Mouse (Mus musculus) erythroblast, adult 5-6 weeks (primary cell): ENCODE measurements at regions not wholly inside any gene's neighbourhood (a gene's known extent, or its start where the extent isn't known, plus 50 kb on each side); places are given as distances from the start of the nearest gene placed in this dataset.
"Not testable (repeated sequence)": the region's sequence is repeated elsewhere in the genome, so short reads cannot be mapped to it uniquely, and the experiment has no call there.

Experiments used
- ATAC-seq: replicated peaks from 2 replicates; pipeline ENCODE4 v1.8.0; 2016; ENCODE audit warnings: moderate number of reproducible peaks, mild to moderate bottlenecking, moderate TSS enrichment, inconsistent platforms; ENCODE audit not compliant: poor library complexity, low FRiP score, severe bottlenecking

DNA sequence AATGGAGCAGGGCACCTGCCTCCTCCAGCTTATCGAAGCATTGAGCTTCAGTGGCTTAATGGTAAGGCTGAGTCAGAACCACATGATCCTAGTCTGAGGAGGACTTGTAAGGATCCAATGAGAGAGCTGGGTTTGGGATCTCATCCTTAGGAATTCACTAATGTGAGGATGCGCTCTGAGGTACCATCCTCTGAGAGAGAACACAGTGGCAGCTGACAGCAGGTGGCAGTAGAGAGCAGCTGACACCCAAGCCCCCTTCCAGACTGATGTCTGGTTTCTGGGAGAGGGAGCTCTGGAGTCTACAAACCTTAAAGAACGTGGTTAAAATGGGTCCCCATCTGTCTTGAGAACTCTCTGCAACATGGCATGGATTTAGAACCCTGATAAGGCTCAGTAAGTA lies 137.8 kb downstream of the B3glct start:
- no peak for ATAC-seq

DNA sequence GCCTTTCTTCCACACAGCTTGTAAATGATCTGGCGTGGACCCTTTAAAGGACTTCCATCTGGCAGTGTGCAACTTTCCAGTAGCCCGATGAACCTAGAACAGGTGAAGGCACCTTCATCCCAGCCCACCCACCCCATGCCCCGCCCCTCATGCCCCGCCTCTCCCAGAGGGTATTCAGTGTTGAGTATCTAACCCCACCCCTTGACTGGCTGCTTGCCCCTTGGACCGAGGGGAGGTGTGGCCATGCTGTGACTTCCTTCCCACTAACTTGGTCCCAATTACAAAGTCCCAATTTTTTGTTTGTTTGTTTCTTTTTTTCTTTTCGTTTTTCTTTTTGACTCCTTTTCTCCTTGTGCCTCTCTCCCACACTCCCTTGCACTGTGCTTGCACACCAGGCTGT lies 140.8 kb downstream of the B3glct start:
- no peak for ATAC-seq

DNA sequence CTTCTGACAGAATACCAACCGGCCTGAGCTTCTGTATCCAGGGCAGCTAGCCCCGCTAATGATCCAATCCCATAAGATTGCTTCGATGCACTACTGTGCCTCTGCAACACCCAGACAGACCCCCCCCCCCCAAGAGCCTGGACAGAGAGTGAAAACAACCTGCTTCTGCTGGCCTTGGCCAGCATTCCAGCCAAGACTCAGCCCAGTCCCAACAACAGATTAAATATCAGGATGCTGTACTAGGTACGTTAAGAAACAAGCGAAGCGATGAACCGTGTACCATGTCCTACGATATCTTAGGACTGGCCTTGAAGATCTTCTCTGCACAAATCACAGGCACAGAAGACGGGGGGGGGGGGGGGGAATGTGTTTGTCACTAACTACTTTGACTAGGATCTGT lies 145.8 kb downstream of the B3glct start:
- ATAC-seq, result no peak

DNA sequence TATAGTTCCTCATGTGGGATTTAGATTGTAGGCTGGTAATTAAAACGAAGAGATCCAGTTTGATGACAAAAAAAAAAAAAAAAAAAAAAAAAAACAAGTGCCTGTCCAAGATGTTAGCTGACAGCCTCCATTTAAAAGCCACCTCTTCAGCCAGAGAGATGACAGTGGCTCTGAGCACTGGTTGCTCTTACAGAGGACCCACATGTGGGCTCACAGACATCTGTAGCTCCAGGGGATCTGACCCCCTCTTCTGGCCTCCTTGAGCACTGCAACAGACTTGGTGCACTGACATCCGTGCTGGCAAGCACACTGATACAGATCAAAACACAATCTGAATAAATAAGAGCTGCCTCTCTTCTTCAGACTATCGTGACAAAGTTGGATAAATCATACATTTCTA lies 149.6 kb downstream of the B3glct start:
- ATAC-seq, result no peak

DNA sequence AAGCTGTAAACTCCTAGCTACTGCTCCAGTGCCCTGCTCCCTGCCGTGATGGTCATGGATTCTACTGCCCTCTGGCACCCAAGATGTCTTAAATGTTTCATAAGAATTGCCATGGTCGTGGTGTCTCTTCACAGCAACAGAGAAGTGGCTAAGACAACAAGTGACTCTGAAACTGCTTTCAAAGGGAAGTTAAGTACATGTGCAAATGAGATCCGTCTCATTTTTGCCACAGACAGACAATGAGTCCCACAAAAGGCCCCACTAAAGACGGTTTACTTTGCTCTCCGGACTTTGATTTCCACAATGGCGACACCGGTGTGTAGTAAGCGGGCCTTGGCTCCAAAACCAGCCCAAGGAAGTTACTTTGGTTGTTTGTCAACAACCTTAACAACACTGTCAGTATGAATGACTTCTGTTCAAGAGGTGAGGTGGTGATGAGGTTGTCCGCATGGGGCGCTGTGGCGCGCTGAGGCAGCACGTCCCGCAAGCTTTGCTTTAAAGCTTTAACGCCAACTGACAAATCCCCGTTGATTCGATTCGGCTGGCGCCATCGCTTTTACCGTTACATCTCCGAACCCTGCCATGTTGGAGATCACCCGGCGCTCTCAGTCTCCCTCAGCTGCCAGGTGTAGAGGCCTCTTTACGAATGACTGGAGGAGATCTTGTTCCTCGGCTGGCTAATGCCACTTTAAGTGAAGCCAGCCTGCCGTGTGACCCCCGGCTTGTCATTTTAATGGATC lies 153.3 kb downstream of the B3glct start:
- 0 out of 2 replicates have a peak, but pooled peaks have one; percentile 62 for ATAC-seq

- ATAC-seq, result no peak
Observed at GRCm38 (mm10) chr5:149837379-149837778, 159.3 kb downstream of the B3glct start.

DNA sequence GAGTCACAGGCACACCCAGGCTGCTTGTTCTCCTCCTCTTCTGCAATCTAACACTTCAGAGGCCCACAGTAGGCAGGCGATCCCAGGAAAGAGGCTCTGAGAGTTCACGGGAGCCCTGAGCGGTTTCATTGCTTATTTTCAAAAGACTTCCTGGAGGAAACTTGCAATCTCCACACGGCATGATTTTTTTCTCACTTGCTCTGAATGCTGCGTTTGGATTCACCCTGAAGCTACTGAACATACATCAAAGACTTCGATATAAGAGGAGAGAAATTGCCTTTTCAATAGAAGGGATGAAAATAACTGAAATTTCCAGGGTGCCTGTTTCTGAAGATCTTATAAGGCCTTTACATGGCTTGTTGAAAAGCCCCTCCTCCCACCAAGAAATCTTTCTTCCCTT lies 164.5 kb downstream of the B3glct start:
- ATAC-seq, result no peak

DNA sequence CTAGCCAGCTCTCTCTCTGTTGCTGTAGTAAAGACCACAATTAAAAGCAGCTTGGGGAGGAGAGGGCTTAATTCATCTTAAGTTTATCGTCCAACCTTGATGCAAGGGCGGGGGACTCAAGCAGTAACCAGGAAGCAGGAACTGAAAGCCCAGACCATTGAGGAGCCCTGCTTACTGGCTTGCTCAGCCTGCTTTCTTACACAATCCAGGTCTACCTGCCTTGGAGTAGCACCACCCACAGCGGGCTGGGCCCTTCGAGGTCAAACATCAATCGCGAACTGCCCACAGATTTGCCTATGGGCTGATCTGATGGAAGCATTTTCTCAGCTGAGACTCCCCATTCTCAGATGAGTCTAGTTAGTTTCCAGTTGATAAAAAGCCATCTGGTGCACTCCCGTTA lies 165.3 kb downstream of the B3glct start:
- no peak for ATAC-seq

- no peak for ATAC-seq
Observed at GRCm38 (mm10) chr5:149845256-149845655, 167.2 kb downstream of the B3glct start.

DNA sequence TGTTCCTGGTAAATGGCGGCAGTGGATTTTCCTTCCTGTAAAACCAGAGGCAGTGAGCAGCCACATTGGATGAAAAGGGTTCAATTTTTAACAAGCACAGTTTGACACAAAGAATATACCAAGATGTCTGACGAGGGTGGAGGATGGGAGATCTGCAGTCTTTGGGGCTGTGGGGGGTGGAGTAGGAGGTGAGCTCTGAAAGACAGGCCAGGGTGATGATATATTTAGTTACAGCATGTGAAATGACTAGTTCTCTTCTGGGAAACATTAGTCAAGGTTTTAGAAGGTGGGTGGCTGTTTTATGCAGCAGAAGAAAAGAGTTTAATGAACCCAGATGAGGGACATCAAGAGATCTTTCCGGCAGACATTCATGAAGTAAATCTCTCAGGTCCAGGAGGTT lies 170.0 kb upstream of the Rxfp2 start:
- no peak for ATAC-seq

- ATAC-seq, result no peak
Observed at GRCm38 (mm10) chr5:149851011-149851410, 167.5 kb upstream of the Rxfp2 start.

DNA sequence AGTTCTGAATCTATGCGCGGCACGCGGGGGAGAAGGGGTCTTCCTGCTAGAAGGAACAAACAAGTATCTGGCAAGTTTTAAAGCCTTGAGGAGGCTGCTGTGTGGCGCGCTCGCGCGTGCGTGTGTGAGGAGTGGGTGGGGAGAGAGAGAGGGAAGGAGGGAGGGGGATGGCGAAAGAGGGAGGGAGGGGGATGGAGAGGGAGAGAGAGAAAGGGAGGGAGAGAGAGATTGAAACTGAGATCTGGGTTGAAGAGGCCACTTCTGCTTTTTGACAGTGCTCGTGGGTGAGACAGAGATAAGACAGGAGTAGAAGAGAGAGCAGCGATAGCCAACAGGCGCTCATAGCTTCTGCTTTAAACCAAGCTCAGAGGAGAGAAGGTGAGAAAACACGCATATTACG lies 166.0 kb upstream of the Rxfp2 start:
- no peak for ATAC-seq

DNA sequence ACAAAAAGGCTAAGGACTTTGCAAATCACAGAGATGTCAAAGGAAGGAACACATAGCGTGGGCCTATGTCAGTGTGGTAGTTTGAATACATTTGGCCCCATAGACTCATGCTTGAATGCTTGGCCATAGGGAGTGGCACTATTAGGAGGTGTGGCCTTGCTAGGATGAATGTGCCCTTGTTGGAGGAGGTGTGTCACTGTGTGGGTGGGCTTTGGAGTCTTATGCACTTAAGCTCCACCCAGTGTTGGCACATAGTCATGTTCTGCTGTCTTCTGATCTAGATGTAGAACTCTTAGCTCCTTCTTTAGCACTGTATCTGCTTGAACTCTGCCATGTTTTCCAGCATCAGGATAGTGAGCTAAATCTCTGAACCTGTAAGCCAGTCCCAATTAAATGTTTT lies 162.4 kb upstream of the Rxfp2 start:
- ATAC-seq, result no peak

DNA sequence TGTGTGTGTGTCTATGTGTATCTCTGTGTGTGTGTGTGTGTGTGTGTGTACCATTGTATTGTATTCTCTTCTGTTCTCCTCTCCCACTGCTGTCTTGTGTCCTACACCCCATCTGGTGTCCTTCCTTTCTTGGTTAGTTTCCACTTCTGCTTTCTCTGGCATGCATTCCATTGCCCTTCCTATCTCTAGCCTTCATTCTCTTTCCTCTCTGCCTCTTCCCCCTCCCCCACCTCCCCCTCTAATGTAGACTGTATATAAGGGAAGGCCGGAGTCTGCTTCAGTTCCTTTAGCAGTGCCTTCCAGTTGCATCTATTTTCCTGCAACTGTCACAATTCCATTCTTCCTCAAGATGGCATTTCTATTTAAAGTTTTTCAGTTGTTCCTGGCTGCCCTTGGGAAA lies 161.5 kb upstream of the Rxfp2 start:
- no peak for ATAC-seq

- no peak for ATAC-seq
Observed at GRCm38 (mm10) chr5:149861489-149861962, 156.9 kb upstream of the Rxfp2 start.

GRCm38 (mm10) chr5:149867926-149868325 lies 150.5 kb upstream of the Rxfp2 start:
- no peak for ATAC-seq

- ATAC-seq, result no peak
Observed at GRCm38 (mm10) chr5:149869441-149869840, 149.0 kb upstream of the Rxfp2 start.

- ATAC-seq, result no peak
Observed at GRCm38 (mm10) chr5:149870596-149870995, 147.9 kb upstream of the Rxfp2 start.

DNA sequence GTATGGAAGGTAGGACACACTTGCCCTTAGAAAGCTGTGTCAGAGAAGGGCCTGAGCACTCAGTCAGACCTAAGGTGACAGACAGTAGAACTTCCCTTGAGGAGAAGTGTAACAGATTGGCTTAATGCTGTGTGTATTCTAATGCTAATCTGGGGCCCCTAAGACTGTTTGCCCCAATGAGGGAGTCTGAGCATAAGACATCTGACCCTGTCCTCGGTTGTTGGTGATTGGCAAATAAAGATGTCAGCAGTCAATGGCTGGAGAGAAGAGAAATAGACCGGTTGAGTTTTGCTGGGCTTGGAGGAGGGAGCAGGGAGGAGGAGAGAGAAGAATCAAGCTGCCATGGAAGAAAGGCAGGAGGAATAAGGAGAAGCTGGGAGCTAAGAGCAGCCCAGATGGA lies 147.0 kb upstream of the Rxfp2 start:
- no peak for ATAC-seq

GRCm38 (mm10) chr5:149873482-149874002 lies 144.9 kb upstream of the Rxfp2 start:
- no peak for ATAC-seq

- ATAC-seq, result no peak
Observed at GRCm38 (mm10) chr5:149874342-149874741, 144.1 kb upstream of the Rxfp2 start.

DNA sequence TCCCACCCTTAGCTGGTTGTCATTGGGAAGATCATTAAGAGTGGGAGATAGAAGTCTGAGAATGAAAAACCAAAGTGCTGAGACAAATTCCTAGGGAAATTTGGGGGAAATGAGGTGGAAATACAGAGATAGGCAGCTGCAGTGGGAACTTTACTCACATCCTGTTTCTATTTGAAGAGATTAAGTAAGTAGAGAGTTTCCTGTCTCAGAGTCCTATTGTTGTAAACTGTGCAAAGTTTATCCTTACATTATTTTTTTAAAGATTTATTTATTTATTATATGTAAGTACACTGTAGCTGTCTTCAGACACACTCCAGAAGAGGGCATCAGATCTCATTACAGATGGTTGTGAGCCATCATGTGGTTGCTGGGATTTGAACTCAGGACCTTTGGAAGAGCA lies 126.0 kb upstream of the Rxfp2 start:
- ATAC-seq, result not testable (repeated sequence)
